Mouse (Mus musculus): ENCODE results near the gene Gm29797. TPM values are rescaled to one million over a fixed set of nuclear protein-coding genes. Genes with fewer than 3 reads are reported as not detected.
A peak's percentile ranks its signal among the peaks of the same experiment; 100 is the strongest.

The Gm29797 gene
- total RNA-seq, 2 experiments from 2014 or later: 0.36 TPM; not detected in 1

DNA sequence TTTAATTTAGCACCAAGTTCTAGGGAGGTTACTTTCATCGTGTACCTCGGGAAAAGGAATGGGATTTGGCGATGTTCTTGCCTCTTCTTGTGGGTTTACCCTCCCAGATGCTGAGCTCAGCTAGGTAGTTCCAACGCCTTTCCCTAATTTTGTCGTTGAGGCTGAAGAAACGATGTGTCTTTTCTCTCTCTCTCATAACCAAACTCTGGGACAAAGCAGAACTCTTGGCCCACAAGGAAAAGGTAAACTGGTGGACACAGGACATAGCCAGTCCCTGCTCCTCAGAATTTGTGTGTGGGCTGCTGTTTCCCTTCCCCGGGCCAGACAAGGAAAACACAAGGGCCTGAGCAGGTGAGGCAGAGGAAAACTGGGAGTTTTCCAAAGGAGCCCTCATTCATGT, 15.2 kb downstream of the Gm29797 start:
- no peak for DNase-seq (ENCODE audit: low spot score in 2 of 2)

DNA sequence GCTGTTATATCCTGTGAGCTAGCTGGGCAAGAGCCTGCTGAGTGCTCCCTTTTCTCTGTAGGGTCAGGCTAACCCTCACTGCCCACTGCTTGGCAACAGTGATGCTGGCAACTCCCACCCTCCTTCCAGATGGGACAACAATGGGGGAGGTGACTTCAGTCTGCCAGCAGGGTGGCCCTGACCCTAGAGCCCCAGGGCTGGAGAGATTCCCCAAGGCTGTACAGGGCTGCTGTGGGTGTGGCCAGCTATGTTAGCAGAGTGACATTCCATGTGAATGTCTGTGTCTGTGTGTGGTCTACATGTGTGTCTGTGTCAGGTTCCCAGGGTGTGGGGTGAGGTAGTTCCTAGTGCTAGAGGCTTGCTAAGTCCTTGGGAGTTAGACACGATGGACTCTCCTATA, 16.7 kb downstream of the Gm29797 start:
- no peak for DNase-seq (ENCODE audit: low spot score in 2 of 2)

GRCm38 (mm10) chr2:181674934-181675333, 18.1 kb downstream of the Gm29797 start:
- no peak for DNase-seq (ENCODE audit: low spot score in 2 of 2)

DNA sequence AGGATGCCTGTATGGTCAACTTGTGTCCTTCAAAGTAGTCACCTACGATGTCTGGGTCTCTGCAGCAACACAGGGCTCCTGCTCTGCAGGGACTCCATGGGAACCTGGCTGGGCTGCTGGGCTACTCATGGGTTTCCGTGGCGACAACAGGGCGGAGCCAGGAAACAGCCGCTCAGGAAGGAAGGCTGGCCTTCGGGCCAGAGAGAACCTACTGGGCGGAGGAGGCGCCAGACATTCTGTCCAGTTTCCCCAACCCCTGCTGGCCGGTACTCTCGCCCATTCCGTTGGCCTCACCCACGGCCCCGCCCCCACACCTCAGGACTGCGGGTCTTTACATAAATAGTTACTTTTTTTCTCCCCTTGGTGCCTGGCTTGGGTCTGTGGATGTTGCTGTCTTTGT, 18.6 kb downstream of the Gm29797 start:
- DNase-seq (ENCODE audit: low spot score in 2 of 2): peak in 1 of 2 experiments; percentile 47

- no peak for DNase-seq (ENCODE audit: low spot score in 2 of 2)
Measured at GRCm38 (mm10) chr2:181676424-181676823, 19.6 kb downstream of the Gm29797 start.

- DNase-seq (ENCODE audit: low spot score in 2 of 2): no peak
Measured at GRCm38 (mm10) chr2:181677096-181677754, 20.4 kb downstream of the Gm29797 start.

DNA sequence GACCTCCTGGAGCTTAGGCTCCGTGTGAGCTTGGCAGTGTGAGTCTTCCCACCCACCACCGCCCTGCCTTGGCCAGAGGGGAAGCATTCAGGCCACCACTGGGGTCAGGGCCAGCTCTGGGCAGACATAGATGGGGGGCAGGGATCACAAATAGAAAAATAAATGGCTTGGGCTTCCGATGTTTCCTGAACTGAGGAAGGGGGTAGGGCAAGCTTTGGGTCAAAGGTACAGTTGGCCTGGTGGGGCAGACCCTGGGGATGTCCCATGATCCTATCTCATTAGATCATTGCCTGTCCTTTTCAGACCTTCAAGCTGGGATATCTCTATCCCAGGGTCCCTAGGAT, 20.9 kb downstream of the Gm29797 start:
- no peak for DNase-seq (ENCODE audit: low spot score in 2 of 2)

DNA sequence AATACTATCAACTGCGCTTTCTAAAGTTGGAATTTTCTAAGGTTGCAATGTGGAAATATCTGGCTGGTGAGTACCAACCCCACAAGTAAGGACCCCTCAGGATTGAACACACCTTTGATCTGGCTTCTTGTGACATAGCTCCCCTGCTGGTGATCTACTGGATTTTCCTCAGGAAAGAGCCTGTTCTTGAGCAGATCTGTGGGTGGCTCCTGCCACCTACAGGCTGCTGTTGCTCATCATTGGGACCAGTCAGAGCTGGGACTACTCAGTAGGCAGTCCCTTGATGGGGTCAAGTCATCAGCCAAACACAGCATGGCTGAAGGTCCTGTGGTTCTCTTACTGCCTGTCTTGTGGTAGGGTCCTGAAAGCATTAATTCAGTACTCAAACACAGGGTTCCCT, 21.9 kb downstream of the Gm29797 start:
- DNase-seq (ENCODE audit: low spot score in 2 of 2): peak in 1 of 2 experiments; percentile 69

DNA sequence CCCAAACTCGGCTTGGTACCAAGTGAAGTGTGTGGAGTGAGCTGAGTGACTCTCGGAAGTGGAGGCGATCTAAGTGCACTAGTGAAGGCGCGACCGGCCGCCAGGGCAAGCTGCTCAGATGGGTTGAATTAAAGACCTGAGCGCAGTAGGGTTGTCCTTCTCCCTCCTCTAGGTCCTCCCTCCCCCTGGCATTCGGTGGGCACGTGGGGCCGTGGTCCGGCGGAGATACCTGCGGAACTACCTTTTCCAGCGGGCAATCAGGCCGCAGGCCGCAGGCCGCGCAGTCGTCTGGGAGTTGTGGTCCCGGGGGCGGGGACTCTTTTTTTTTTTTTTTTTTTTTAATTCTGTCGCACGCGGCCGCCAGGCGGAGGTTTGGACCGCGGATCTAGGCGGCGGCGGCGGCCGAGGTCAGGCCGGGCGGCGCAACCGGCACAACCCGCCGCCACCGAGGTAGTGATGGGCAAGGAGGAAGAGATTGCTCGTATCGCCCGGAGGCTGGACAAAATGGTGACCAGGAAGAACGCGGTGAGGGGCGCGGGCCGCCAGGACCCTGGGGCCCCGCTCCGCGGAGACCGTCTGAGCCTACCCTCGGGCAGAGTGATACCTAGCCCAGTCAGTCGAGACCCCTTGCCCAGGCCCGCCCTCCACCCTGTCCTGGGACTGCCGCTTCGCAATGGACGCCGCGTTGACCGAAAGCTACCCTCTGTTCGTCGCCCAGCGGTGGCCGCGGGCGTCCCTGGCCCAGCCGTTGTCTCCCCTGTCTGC, 23.3 kb downstream of the Gm29797 start, which contains the start of gene Tcea2:
Tcea2 (plus strand) TSS at position 360 of the 765 bp plus-strand sequence.
- DNase-seq (ENCODE audit: low spot score in 2 of 2): peak in 1 of 2 experiments; percentile 64

GRCm38 (mm10) chr2:181680716-181681117, 23.9 kb downstream of the Gm29797 start:
- DNase-seq (ENCODE audit: low spot score in 2 of 2): no peak

DNA sequence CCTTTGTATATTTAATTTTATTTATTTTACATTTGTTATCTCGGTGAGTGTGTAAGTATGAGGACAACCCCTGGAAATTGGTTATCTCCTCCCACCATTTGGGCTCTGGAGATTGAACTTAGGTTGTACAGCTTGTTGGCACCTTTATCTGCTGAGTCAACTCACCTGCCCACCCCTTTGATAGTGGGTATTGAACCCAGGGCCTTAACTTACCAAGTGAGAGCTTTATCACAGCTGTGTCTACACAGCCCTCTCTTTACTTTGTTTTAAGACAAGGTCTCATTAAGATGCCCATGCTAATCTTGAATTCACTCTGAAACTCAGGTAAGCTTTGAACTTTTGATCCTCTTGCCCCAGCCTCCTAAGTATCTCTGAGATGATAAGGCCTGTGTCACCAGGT, 25.1 kb downstream of the Gm29797 start:
- no peak for DNase-seq (ENCODE audit: low spot score in 2 of 2)

GRCm38 (mm10) chr2:181683381-181683780, 26.5 kb downstream of the Gm29797 start:
- no peak for DNase-seq (ENCODE audit: low spot score in 2 of 2)

GRCm38 (mm10) chr2:181684713-181685112, 27.9 kb downstream of the Gm29797 start:
- no peak for DNase-seq (ENCODE audit: low spot score in 2 of 2)

GRCm38 (mm10) chr2:181685686-181686085, 28.9 kb downstream of the Gm29797 start:
- peak in 1 of 2 experiments; percentile 4 for DNase-seq (ENCODE audit: low spot score in 2 of 2)

GRCm38 (mm10) chr2:181687586-181687985, 30.8 kb downstream of the Gm29797 start:
- peak; percentile 5 to 12 for DNase-seq (ENCODE audit: low spot score in 2 of 2)

- peak in 1 of 2 experiments; percentile 14 for DNase-seq (ENCODE audit: low spot score in 2 of 2)
Measured at GRCm38 (mm10) chr2:181689466-181690160, 32.8 kb downstream of the Gm29797 start.

- DNase-seq (ENCODE audit: low spot score in 2 of 2): peak; percentile 4 to 9
Measured at GRCm38 (mm10) chr2:181691083-181691482, 34.2 kb downstream of the Gm29797 start.

GRCm38 (mm10) chr2:181691571-181691970, 34.7 kb downstream of the Gm29797 start:
- peak in 1 of 2 experiments; percentile 8 for DNase-seq (ENCODE audit: low spot score in 2 of 2)

GRCm38 (mm10) chr2:181692304-181692703, 35.5 kb downstream of the Gm29797 start:
- peak; percentile 4 to 7 for DNase-seq (ENCODE audit: low spot score in 2 of 2)

DNA sequence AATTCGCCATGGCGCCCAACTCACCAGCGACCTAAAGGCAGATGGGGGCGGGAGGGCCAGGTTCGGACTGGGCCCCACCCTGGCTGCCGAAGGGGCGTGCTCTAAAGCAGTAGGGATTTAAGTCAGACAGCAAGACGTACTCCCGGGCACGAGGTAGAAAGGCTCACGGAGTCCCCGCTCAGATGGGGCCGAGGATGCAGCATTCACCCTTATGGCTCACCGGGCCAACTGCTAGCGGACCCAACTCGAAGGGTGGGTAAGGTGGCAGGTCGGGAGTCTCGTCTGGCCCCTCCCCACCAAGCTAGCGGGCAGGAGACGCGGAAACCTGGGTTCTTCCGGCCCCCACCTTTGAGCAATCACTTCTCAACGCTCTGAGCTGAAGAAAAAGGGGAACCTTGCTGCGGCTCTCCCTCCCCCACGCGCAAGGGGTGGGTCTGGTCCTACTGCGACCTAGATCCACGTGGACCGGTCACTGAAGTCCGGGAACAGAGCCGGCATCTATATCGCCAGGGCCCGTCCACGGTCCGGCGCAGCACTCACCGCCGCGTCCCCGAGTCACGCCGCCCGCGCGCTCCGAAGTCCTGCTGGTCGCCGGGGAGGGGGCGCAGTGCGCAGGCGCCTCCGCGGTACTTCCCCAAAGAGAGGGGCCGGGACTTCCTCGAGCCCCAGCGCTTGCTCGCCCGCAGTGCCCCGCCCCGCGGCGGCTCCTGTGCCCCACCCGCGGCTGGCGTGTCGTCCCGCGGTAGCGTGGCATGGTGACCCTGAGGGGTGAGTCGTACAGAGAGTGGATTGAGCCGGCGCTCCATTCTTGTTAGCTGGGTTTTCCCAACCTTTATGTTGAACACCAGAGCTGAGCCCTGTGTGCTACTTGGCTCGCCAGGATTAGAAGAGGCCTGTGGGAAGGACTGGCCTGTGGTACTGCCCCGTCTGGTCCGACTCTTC, 36.8 kb downstream of the Gm29797 start, which contains the start of gene Rgs19:
Rgs19 (minus strand) TSS at position 639 of the 942 bp plus-strand sequence.
- peak; percentile 72 to 81 for DNase-seq (ENCODE audit: low spot score in 2 of 2)

DNA sequence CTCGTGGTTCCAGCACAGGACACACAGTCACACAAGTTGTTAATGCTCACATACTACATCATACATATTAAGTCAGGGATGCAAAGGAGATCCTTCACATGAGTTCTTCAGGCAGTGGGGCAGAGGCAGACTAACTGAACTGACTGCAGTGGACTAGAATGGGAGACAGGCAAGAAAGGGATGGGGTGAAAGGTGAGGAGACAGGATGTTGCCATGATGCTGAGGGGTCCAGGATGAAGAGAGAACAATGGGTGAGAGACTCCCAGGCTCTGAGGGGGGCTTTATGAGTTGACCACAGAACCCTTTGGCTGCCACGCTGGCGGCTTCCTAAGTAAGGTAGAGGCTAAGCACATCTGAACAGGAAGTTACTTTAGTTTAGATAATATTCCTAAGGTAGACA, 37.7 kb downstream of the Gm29797 start:
- peak; percentile 5 to 10 for DNase-seq (ENCODE audit: low spot score in 2 of 2)

Data from gastrocnemius, postnatal 4 days (tissue).